Mouse (Mus musculus) T-helper 17 cell (primary cell): Measurements from ENCODE around the gene Arhgap40.

Experiments
- in situ Hi-C, 2 experiments: fragments of 300-600 bp; cut with MboI, MseI; formaldehyde crosslinking; loops; 1 replicate in 1 of 2; 2 replicates in 1 of 2; pipeline ENCODE4 v1.15.1; 2025; ENCODE audit warnings: high pct_unique_total_duplicates in 2 of 2

Gene Arhgap40

GRCm38 (mm10) chr2:158545266-158545665 lies 32.7 kb downstream of the Arhgap40 start:
- in situ Hi-C loops = loop anchor here in 1 of 2 experiments (5.0 kb wide), 1 partner anchor 212 kb away; no protein-coding TSS in a partner anchor

- in situ Hi-C loops = loop anchor here in 1 of 2 experiments (5.0 kb wide), 1 partner anchor 211 kb away; no protein-coding TSS in a partner anchor
Observed at GRCm38 (mm10) chr2:158546751-158547150, 34.2 kb downstream of the Arhgap40 start.

GRCm38 (mm10) chr2:158550067-158550466 lies 37.5 kb downstream of the Arhgap40 start:
- in situ Hi-C loops = loop anchor here in 1 of 2 experiments (5.0 kb wide), 1 partner anchor 197 kb away; no protein-coding TSS in a partner anchor

GRCm38 (mm10) chr2:158554366-158554765 lies 41.8 kb downstream of the Arhgap40 start:
- in situ Hi-C loops = loop anchor here in 1 of 2 experiments (5.0 kb wide), 1 partner anchor 193 kb away; no protein-coding TSS in a partner anchor

GRCm38 (mm10) chr2:158555252-158555651 lies 42.7 kb downstream of the Arhgap40 start:
- in situ Hi-C loops = no loop called here

- in situ Hi-C loops = no loop called here
Observed at GRCm38 (mm10) chr2:158555812-158556211, 43.2 kb downstream of the Arhgap40 start.

- in situ Hi-C loops = no loop called here
Observed at GRCm38 (mm10) chr2:158556225-158556624, 43.6 kb downstream of the Arhgap40 start.

GRCm38 (mm10) chr2:158556750-158557149 lies 44.2 kb downstream of the Arhgap40 start:
- in situ Hi-C loops = no loop called here

- in situ Hi-C loops = loop anchor here in 1 of 2 experiments (5.0 kb wide), 1 partner anchor 47 kb away; no protein-coding TSS in a partner anchor
Observed at GRCm38 (mm10) chr2:158559945-158560344, 47.3 kb downstream of the Arhgap40 start.

- in situ Hi-C loops = loop anchor here in 1 of 2 experiments (5.0 kb wide), 1 partner anchor 46 kb away; no protein-coding TSS in a partner anchor
Observed at GRCm38 (mm10) chr2:158560801-158561200, 48.2 kb downstream of the Arhgap40 start.

- in situ Hi-C loops = loop anchor here in 1 of 2 experiments (5.0 kb wide), 1 partner anchor 46 kb away; no protein-coding TSS in a partner anchor
Observed at GRCm38 (mm10) chr2:158561371-158562144, 49.0 kb downstream of the Arhgap40 start.

- in situ Hi-C loops = no loop called here
Observed at GRCm38 (mm10) chr2:158570421-158571081, 58.0 kb downstream of the Arhgap40 start.

- in situ Hi-C loops = loop anchor here in 1 of 2 experiments (10.0 kb wide), 2 partner anchors 445 to 1185 kb away; no protein-coding TSS in a partner anchor
Observed at GRCm38 (mm10) chr2:158579979-158580378, 67.4 kb downstream of the Arhgap40 start.

GRCm38 (mm10) chr2:158584621-158585358 lies 72.2 kb downstream of the Arhgap40 start:
- in situ Hi-C loops = loop anchor here in 1 of 2 experiments (10.0 kb wide), 2 partner anchors 440 to 1180 kb away; no protein-coding TSS in a partner anchor

- in situ Hi-C loops = loop anchor here in 1 of 2 experiments (10.0 kb wide), 2 partner anchors 436 to 1176 kb away; no protein-coding TSS in a partner anchor
Observed at GRCm38 (mm10) chr2:158588524-158589271, 76.1 kb downstream of the Arhgap40 start.

- in situ Hi-C loops = no loop called here
Observed at GRCm38 (mm10) chr2:158590495-158590894, 77.9 kb downstream of the Arhgap40 start.

GRCm38 (mm10) chr2:158591286-158591685 lies 78.7 kb downstream of the Arhgap40 start:
- in situ Hi-C loops = no loop called here

- in situ Hi-C loops = no loop called here
Observed at GRCm38 (mm10) chr2:158593371-158593770, 80.8 kb downstream of the Arhgap40 start.

GRCm38 (mm10) chr2:158595103-158595502 lies 82.5 kb downstream of the Arhgap40 start:
- in situ Hi-C loops = no loop called here

GRCm38 (mm10) chr2:158595577-158595976 lies 83.0 kb downstream of the Arhgap40 start:
- in situ Hi-C loops = no loop called here
